Mouse (Mus musculus): ENCODE data around the gene Dkk2. TPM values are rescaled to one million over a fixed set of nuclear protein-coding genes. Genes with fewer than 3 reads are reported as not detected.

Gene Dkk2
- total RNA-seq, 2 experiments from 2014 or later = 0.22 to 0.46 TPM

DNA sequence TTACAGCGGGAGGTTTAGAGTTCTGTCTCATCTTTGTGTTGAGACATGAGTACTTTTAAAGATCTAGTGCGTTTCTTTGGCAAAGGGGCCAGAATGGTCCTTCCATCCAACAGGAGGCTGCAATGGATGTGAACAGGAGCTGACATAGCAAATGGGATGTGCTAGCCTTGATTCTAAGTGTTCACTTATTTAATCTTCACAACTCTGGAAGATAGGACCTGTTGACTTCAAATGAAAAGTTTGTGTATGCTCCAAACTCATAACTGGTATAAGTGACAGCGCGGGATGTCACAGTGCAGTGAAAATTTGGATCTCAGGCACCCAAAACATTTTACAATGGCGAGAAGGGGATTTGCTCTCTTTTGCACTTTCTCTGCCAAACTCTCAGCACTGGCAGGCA, 1.4 kb downstream of the Dkk2 start:
- Histone ChIP-seq H3K4me3 (peak overlapping the region; percentile 50), H3K27ac (no peak overlapping the region)
- DNase-seq (ENCODE audit: low spot score in 2 of 2) = no peak
- no peak for TF ChIP-seq CTCF (conservative IDR thresholded peaks at IDR 0.05)

DNA sequence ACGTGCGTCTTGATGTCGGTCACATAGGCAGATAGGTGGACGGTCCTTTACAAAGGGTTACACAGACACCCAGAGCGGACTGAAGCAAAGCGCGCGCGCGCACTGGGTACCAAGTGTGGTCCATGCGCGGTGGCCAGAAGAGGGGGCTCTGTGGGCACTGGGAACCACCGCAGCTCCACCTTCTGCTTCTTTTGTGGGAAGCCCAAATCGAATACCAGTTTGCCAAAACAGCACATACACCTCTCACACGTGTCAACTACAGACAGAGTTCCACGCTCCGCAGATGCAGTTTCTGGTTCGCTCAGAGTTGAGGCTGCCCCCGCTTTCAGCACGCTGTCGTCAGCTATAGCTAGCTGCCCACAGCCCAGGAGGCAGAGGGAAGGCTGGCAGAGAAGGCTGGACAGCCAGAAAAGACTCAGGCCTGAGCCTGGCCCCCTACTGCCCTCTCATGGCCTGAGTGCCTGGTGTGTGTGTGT, 2.0 kb downstream of the Dkk2 start:
- Histone ChIP-seq H3K4me3 (peak overlapping the region; percentile 50), H3K27ac (no peak overlapping the region)
- TF ChIP-seq CTCF (conservative IDR thresholded peaks at IDR 0.05) = peak; percentile 43
- peak in 1 of 2 experiments; percentile 21 for DNase-seq (ENCODE audit: low spot score in 2 of 2)

DNA sequence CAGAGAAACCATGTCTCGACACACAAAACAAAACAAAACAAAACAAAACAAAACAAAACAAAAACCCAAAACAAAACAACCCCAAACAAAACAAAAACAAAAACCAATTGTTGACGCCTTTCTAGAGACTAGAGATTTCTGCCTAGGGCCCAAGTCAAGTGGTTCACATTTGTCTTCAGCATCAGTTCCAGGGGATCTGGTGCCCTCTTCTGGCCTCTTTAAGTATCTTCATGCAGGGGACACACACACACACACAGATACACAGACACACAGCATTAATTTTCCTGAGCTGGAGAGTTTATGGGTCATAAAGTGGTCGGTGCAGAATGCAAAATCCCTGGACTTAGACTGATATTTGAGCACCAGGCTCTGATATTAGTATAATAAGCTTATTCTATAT, 7.9 kb downstream of the Dkk2 start:
- TF ChIP-seq CTCF (conservative IDR thresholded peaks at IDR 0.05) = no peak
- DNase-seq (ENCODE audit: low spot score in 2 of 2) = no peak

DNA sequence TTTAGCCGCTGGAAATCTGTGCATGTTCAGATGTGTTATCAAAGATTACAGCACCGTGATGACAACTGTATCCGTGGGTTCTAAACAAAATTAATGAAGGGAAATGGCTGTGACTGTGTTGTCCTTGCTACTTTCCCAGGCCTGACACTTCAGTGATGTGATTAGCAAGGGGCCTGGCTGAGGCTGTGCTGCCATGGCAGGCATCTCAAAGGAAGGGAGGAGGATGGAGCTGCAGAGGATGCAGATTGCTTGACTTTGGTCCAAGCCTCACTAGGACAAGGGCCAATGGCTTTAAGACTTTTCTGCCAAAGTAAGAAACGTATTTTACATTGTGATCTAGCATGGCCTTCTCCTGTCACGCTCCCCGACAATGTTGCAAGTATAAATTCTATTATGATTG, 11.2 kb downstream of the Dkk2 start:
- no peak for TF ChIP-seq CTCF (conservative IDR thresholded peaks at IDR 0.05)
- H3K27ac ChIP-seq = no peak overlapping the region
- no peak for DNase-seq (ENCODE audit: low spot score in 2 of 2)
- H3K4me3 ChIP-seq = no peak overlapping the region

More for the DNA sequence above, 7.9 kb downstream of the Dkk2 start:
- Histone ChIP-seq H3K4me3 (no peak overlapping the region), H3K27ac (no peak overlapping the region)

DNA sequence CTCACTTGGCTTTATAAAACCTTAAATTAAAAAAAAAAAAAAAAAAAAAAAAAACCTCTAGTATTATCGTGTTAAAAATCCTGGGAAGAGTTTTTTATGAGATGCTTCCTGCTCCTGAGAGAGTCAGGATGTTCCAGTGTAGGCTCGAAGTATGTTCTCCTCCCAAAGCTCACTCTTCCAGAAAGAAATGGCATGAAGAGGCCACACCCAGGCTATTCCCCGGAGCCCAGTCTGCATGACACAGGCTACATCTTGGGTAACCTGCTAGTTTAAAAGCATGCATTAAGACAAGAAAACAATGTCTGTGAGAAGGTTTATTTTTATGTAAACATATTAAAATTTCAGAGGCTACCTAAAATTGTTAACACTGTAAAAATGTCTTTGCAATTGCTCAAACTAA, 15.7 kb downstream of the Dkk2 start:
- Histone ChIP-seq H3K27ac (no peak overlapping the region), H3K4me3 (no peak overlapping the region)
- no peak for DNase-seq (ENCODE audit: low spot score in 2 of 2)
- no peak for TF ChIP-seq CTCF (conservative IDR thresholded peaks at IDR 0.05)

DNA sequence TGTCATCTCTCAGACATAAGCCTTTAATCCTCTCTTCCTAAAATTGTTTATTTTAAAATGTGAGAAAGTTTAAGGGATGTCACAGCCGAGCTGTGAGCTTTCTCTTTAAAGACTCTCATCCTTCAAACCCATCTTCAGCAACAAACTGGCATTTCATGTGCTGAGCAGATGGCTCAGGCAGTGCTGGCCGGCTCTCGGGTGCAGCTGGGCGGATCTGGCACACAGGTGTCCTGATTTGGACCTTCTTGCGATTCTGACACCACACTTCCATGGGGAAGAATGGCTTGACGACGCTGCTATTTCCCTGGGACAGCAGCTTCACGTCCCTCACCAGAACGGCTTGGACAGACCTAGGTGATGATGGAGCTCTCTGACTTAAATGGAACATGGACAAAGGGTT, 17.9 kb downstream of the Dkk2 start:
- Histone ChIP-seq H3K27ac (no peak overlapping the region), H3K4me3 (0 out of 2 replicates have a peak overlapping the region, but pooled peaks have one; percentile 5)
- no peak for TF ChIP-seq CTCF (conservative IDR thresholded peaks at IDR 0.05)
- DNase-seq (ENCODE audit: low spot score in 2 of 2) = no peak

DNA sequence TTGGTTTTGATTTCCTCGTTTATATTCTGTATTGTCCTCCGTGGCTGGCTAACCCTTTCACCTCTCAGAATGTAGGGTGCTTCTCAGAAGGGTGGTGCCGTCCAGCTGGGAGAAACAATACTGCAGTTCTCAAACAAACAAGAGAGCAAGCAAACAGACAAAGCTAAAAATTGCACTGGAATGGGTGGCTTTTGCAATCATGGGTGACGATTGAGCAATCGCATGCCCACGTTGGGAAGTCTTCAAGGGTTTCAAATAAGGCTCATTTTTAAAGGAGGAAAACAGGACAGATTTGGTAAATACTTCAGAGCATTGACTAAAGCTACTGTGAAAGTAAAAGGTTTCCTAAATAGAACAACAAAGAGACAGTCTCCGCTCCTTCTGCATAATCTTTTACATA, 18.4 kb downstream of the Dkk2 start:
- H3K27ac ChIP-seq = no peak overlapping the region

DNA sequence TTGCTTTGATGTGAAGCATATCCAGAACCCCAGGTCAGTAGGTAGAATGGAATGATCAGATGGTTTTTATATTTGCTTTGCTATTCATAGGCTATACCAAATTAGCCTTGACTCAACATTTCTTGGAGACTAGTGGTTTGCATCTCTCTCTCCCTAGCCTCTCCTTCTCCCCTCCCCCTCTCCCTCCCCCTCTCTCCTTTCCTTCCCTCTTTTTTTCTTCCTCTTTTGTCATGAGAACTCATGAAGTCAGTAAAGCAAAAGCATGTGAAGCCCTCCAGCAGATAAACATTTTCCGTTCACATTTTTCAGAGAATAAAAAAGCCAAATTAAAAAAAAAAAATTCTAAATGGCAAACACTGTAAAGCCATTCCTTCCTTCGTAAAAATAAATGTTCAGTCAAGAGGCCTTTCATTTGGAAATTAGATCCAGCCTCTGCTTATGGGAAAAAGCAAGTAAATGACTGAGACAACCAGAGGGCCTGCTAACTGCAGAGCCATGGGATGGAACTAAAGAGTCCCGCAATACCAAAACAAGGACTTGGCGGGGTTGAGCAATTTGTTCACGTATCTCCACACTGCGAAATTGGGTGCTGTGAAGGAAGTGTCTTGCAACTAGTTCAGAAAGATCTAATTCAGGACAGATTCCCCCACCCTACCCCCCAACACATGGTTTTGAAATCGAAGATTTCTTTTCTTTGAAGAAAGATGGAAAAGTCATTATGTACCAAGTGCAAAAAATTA, 30.9 kb downstream of the Dkk2 start:
- H3K4me3 ChIP-seq = no peak overlapping the region
- H3K27ac ChIP-seq = no peak overlapping the region
- TF ChIP-seq CTCF (conservative IDR thresholded peaks at IDR 0.05) = no peak
- no peak for DNase-seq (ENCODE audit: low spot score in 2 of 2)

More for the DNA sequence above, 18.4 kb downstream of the Dkk2 start:
- H3K4me3 ChIP-seq = 0 out of 2 replicates have a peak overlapping the region, but pooled peaks have one; percentile 5
- no peak for TF ChIP-seq CTCF (conservative IDR thresholded peaks at IDR 0.05)
- DNase-seq (ENCODE audit: low spot score in 2 of 2) = no peak

DNA sequence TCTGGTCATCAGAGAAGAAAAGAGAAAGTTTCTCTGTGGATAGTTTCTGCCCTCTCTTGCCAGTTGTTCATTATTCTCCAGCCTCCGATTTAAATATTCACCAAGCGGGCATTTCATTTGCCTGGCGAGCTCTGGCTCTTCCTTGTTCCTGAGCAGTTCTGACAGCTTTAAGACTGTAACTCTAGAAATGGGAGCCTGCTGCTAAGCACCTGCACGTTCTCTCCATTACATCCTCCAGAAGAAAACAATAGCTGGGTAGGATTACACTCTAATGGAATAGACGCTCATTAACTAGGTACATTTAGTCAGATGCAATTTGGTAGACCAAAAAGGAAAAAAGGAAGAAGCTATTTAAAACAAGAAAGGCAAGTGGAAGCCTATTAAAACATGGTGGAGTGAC, 36.3 kb downstream of the Dkk2 start:
- no peak overlapping the region for H3K27ac ChIP-seq
- DNase-seq (ENCODE audit: low spot score in 2 of 2) = no peak
- TF ChIP-seq CTCF (conservative IDR thresholded peaks at IDR 0.05) = no peak
- no peak overlapping the region for H3K4me3 ChIP-seq

DNA sequence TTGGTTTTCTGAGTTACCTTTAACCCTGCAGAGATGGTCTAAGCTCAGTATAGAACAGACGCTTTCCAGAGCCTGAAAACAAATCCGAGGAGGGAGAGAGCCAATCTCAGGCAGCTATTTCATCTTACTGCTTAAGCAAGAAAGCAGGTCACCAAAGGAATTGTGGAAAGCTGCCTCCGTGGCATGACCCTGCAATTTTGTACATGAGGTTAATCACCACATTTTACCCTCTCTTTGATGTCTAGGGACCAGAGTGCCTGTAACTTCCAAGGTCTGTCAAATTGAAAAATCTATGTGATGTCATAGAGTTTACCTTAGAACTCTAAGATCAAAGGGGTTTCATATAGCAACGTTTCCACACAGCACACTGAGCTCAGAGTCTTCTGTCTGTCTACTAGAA, 37.5 kb downstream of the Dkk2 start:
- TF ChIP-seq CTCF (conservative IDR thresholded peaks at IDR 0.05) = no peak
- H3K4me3 ChIP-seq = no peak overlapping the region
- DNase-seq (ENCODE audit: low spot score in 2 of 2) = no peak
- H3K27ac ChIP-seq = no peak overlapping the region

DNA sequence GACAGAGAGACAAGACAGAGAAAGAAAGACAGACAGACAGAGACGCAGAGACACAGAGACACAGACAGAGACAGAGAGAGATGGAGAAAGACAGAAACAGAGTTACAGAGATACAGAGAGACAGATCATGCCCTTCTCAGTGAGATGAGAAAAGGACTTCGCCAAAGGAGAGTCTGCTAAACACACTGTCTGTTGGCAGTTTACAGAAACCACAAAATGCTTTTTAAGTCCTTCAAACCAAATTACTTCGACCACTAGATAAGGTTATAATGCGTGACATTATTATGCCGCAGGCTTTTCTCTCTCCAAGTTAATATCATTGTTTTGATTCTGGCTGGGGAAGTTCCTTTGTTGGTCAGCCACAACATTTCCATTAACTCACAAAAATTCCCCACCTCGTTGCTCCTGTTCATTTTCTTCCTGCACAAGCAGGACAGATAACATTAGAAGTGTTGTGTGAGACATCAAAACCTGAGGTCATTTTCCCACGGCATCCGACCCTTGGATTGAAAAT, 40.2 kb downstream of the Dkk2 start:
- H3K27ac ChIP-seq = no peak overlapping the region
- TF ChIP-seq CTCF (conservative IDR thresholded peaks at IDR 0.05) = no peak
- no peak for DNase-seq (ENCODE audit: low spot score in 2 of 2)
- H3K4me3 ChIP-seq = no peak overlapping the region

DNA sequence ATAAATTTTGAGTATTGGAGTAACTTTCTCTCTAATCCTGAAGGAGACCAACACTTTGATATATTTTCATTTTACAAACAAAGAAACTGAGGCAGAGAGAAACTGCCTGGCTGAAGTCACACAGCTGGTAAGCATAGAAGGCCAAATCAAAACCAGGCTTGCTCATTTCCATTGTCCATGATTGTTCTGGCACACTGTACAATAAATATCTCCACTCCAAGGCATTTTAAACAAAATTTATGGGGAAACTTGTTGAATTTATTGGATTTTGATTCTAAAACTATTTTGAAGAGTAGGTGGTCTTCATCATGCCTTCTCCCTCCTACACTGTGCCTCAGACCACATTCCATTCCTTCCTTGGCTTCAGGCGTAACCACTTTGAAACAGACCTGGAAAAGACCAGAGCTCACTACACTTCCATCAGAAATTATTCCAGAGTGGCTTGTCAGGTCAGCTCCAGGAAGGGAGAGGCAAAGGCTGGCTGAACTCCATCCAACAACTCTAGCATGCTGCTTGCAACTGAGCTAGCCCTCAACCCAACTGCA, 44.7 kb downstream of the Dkk2 start:
- DNase-seq (ENCODE audit: low spot score in 2 of 2) = no peak
- H3K27ac ChIP-seq = no peak overlapping the region
- no peak overlapping the region for H3K4me3 ChIP-seq
- TF ChIP-seq CTCF (conservative IDR thresholded peaks at IDR 0.05) = no peak

DNA sequence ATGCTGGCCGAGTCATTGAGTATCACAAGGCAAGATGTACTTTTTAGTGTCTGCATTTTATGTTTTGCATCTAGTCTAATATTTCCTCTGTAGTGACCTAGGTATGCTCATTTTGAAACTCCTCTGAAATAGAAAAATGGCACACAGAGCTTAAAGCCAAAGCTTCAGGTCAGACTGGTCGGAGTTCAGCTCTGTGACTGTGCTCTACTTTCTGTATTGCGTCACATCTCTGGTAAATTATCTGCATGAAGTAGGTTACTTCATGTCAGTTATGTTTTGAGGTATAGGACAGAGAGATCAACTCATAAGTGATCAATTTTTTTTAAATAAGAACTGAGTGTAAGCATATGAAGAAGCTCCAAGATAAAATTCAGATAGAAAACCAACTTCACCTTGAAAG, 45.7 kb downstream of the Dkk2 start:
- H3K4me3 ChIP-seq = no peak overlapping the region
- TF ChIP-seq CTCF (conservative IDR thresholded peaks at IDR 0.05) = no peak
- no peak overlapping the region for H3K27ac ChIP-seq
- DNase-seq (ENCODE audit: low spot score in 2 of 2) = no peak

DNA sequence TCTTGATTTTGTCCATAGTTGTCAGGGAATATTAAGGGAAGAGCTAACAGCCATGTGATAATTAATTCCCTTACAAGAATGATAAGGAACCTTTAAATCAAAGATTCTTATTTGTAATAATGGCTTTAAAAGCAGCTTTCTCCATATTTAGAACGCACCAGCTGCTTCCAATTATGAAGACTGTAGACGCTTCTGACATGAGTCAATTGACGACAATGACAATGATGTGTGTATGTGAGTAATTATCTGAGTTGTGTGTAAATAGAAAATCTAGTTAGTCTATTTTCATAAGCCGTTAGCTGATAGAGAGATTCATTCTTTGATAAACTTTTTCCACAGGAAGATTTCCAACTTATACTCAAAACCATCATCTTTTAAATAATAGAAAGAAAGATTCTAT, 46.8 kb downstream of the Dkk2 start:
- no peak for DNase-seq (ENCODE audit: low spot score in 2 of 2)
- H3K4me3 ChIP-seq = no peak overlapping the region

More for the DNA sequence above, 46.8 kb downstream of the Dkk2 start:
- H3K27ac ChIP-seq = no peak overlapping the region
- TF ChIP-seq CTCF (conservative IDR thresholded peaks at IDR 0.05) = no peak
